Mouse (Mus musculus): ENCODE data around the gene Camk2b. TPM values are rescaled to one million over a fixed set of nuclear protein-coding genes. Genes with fewer than 3 reads are reported as not detected.

The Camk2b gene
- polyA plus RNA-seq, 2 experiments from 2014 or later, result 4.2 to 19.3 TPM

- no peak for ATAC-seq
These were observed 18.0 kb downstream of the Camk2b start for GRCm38 (mm10) chr11:6048208-6048607.

- no peak for ATAC-seq
These were observed 27.2 kb downstream of the Camk2b start for GRCm38 (mm10) chr11:6038929-6039328.

- no peak for ATAC-seq
These were observed 28.5 kb downstream of the Camk2b start for GRCm38 (mm10) chr11:6037686-6038085.

GRCm38 (mm10) chr11:6037198-6037597 lies 29.0 kb downstream of the Camk2b start:
- ATAC-seq, result no peak

GRCm38 (mm10) chr11:6036477-6036876 lies 29.7 kb downstream of the Camk2b start:
- ATAC-seq, result no peak

- ATAC-seq, result no peak
These were observed 30.6 kb downstream of the Camk2b start for GRCm38 (mm10) chr11:6035521-6035920.

- ATAC-seq, result no peak
These were observed 31.4 kb downstream of the Camk2b start for GRCm38 (mm10) chr11:6034740-6035139.

GRCm38 (mm10) chr11:6033801-6034200 lies 32.4 kb downstream of the Camk2b start:
- ATAC-seq, result no peak

- peak; percentile 80 for ATAC-seq
These were observed 33.0 kb downstream of the Camk2b start for GRCm38 (mm10) chr11:6033147-6033546.

- no peak for ATAC-seq
These were observed 35.5 kb downstream of the Camk2b start for GRCm38 (mm10) chr11:6030650-6031049.

- ATAC-seq, result no peak
These were observed 36.4 kb downstream of the Camk2b start for GRCm38 (mm10) chr11:6029790-6030189.

GRCm38 (mm10) chr11:6028911-6029310 lies 37.3 kb downstream of the Camk2b start:
- ATAC-seq, result no peak

GRCm38 (mm10) chr11:6026361-6026760 lies 39.8 kb downstream of the Camk2b start:
- peak; percentile 60 for ATAC-seq

GRCm38 (mm10) chr11:6024923-6025652 lies 41.1 kb downstream of the Camk2b start:
- no peak for ATAC-seq

- ATAC-seq, result no peak
These were observed 45.0 kb downstream of the Camk2b start for GRCm38 (mm10) chr11:6020897-6021839.

GRCm38 (mm10) chr11:6020360-6020759 lies 45.8 kb downstream of the Camk2b start:
- ATAC-seq, result no peak

GRCm38 (mm10) chr11:6018218-6019010 lies 47.7 kb downstream of the Camk2b start:
- peak; percentile 79 for ATAC-seq

GRCm38 (mm10) chr11:6017484-6018140 lies 48.5 kb downstream of the Camk2b start:
- peak; percentile 72 for ATAC-seq

- ATAC-seq, result no peak
These were observed 49.3 kb downstream of the Camk2b start for GRCm38 (mm10) chr11:6016797-6017395.

GRCm38 (mm10) chr11:6016368-6016767 lies 49.8 kb downstream of the Camk2b start:
- no peak for ATAC-seq

- ATAC-seq, result no peak
These were observed 51.1 kb downstream of the Camk2b start for GRCm38 (mm10) chr11:6015011-6015431.

- no peak for ATAC-seq
These were observed 52.8 kb downstream of the Camk2b start for GRCm38 (mm10) chr11:6013359-6013758.
